Mouse (Mus musculus): Measurements from ENCODE around the gene Zfp239.
"Not testable (repeated sequence)": the region's sequence is repeated elsewhere in the genome, so short reads cannot be mapped to it uniquely, and the experiment has no call there.

Zfp239 gene

DNA sequence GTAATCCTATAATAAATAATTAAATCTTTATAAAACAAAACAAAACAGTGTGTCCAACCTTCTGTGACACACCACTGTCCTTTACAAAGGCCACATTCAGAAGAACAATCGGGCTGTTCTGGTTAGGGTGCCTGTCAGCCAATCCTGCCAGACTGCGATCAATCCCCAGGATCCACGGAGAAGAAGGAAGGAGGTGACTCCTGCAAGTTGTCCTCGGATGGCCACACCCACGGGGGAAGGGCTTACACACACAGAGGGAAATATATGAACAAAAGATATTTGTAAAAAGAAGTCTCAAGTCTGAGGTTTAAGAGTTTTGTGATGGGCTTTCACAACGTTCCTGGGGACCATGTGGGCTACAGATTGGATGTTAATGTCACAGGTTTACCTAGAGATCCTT, at the start of gene Zfp239:
TSS of gene Zfp239 (plus strand) at position 253 of the 400 bp plus-strand sequence.
- DNase-seq = no peak

- DNase-seq = no peak
Observed at GRCm38 (mm10) chr6:117814681-117815080, 47.2 kb upstream of the Zfp239 start.

DNA sequence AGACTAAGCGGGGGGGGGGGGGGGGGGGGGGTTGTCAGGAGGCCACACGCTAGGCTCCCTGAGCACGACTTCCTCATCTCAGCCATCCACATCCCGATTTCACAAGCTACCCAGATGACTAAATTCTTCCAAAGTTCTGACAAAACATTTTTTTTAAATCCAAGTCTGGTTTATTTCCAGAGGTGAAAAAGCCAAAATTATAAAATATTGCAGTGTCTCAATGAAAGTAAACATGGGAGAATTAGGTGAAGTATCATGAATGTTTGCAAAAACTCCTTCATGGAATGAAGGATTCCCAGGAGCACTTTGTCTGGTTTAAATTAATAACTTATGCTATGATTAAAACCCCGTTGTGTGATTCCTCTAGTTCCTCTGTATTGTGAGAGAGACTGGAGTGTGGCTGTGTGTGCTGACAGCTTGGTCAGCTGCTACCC, 44.8 kb upstream of the Zfp239 start:
- DNase-seq = no peak

- no peak for DNase-seq
Observed at GRCm38 (mm10) chr6:117820327-117820726, 41.6 kb upstream of the Zfp239 start.

DNA sequence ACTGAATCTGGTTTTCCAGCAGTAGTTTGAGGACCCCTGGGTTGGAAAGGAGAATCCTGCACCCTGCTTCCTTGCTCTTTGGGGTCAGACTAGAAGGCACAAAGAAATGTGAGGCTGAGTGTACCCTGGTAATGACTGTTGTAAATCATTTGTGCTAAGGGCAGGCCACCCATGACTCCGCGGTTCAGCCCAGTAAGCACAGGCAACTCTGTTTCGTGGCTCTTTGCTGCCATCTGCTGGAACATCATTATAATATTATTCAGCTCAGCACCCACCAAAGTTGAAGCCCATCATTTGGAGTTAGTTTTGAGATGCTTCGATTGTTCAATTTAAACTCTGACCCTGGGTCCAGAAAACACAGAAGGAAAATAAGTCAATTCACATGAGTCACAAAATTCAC, 36.5 kb upstream of the Zfp239 start:
- peak; percentile 29 to 62 for DNase-seq

DNA sequence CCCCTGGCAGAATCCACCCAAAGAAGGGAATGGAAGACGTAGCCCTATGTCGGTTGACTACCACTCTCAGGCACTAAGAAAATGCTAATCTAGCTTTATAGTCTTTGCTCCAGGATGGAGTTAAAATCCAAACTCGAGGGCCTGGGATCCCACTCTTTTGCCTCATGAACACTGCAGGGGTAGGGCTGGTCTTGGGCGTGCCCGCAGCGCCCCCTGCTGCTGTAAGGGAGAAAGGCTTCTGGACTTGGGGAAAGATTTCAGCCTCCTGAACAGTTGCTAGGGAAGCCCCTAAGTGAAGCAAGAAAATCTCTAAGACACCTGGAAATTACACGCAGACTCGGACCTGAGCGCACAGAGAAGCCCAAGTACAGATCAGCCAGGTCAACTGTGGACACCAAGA, 33.6 kb upstream of the Zfp239 start:
- peak; percentile 16 to 24 for DNase-seq

DNA sequence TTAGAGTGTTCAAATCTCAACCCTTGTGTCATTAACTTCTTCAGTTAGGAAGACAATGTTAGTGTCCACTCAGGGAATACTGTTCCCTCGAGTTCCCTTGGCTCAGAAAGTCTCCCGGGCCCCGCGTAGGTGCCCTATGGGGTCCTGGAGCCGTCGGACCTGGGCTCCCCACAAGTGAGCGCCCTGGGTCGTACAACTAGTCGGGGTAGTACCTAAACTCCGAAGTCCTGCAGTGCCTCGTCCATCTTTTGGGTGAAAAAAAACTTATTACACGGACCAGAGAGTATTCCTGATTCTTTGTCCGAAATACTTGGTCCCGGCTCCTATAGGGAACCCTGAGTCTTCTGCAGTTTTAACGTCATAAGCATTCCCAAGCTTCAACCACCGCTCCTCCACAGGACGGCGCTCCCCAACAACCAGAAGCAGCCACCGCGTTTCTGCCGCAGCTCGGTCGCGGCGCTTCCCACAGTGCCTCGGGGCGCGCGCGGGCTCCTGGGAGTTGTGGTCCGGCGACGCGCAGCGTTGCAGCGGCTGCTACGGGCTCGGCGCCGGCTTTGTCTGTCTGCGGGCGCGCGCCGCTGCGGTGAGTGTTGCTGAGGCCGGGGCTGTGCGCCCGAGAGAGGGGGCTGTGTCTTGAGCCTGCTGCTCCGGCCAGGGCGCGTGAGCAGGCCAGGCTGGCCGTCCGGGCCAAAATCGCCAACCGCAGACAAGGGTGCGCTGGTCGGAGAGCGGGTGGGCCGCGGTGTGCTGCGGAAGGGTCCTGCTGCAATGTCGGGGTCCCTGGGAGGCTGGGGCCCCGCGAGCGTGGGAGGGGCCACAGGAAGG, 21.0 kb upstream of the Zfp239 start, which contains the start of gene Zfp637:
TSS of gene Zfp637 (plus strand) at position 495 of the 825 bp plus-strand sequence.
- DNase-seq = peak; percentile 90 to 93

GRCm38 (mm10) chr6:117841511-117841955, 20.4 kb upstream of the Zfp239 start:
- DNase-seq = no peak

DNA sequence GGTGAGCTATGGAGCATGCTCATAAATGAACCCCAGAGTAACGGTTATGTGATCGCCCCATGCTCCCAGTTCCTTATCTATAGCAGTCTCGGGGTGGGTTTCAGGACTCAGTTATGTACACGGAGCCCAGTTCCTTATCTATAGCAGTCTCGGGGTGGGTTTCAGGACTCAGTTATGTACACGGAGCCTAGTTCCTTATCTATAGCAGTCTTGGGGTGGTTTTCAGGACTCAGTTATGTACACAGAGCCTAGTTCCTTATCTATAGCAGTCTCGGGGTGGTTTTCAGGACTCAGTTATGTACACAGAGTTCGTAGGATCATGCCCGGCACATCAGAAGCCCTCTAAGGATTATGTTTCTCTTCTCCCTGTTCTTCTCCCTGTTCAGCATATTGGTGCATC, 17.3 kb upstream of the Zfp239 start:
- no peak for DNase-seq

GRCm38 (mm10) chr6:117846671-117847070, 15.2 kb upstream of the Zfp239 start:
- DNase-seq = not testable (repeated sequence)

GRCm38 (mm10) chr6:117847772-117848171, 14.1 kb upstream of the Zfp239 start:
- no peak for DNase-seq

DNA sequence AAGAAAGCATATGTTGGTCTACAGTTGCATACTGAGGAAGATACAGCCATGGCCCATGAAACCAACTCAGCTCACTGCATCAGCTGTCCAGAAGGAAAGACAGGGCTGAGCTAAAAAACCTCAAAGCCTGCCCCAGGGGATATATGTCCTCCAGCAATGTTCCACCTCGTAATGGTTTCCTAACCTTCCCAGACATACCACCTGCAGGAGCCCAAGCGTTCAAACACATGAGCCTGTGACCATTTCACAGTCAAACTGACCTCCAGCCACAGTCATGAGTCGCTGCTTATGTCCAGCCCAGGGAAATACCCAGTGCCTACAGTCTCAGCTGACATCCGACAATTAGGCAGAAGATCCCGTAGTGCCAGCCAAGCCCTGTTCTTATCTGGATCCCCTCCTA, 13.3 kb upstream of the Zfp239 start:
- DNase-seq = no peak

DNA sequence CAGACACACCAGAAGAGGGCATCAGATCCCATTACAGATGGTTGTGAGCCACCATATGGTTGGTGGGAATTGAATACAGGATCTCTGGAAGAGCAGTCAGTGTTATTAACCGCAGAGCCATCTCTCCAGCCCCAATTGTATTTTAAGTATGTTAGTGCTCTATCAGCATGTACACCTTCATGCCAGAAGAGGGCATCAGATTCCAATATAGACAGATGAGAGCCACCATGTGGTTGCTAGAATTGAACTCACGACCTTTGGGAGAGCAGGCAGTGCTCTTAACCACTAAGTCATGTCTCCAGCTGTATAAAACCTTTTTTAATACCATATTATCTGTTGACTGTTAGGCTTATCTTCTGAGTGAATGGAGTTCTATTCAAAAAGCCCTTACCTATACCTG, 10.2 kb upstream of the Zfp239 start:
- no peak for DNase-seq

- no peak for DNase-seq
Observed at GRCm38 (mm10) chr6:117857990-117858389, 3.9 kb upstream of the Zfp239 start.

DNA sequence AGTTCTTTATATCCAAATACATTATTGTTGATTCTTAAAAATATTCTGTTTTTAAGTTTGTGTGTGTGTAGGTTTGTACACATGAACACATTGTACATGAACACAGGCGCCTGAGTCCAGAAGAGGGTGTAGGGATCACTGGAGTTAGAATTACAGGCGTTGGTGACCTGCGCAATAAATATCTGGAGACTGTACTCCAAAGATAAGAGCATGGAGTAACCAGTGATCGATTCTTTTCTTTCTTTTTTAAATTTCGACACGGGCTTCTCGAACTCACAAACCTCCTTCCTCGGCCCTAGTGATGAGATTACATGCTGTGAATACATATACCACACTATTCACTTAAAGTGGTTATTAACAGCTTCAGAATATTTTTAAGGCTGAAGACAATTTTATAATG, 565 bp downstream of the Zfp239 start:
- DNase-seq = no peak

- peak; percentile 40 to 52 for DNase-seq
Observed at GRCm38 (mm10) chr6:117862899-117863620, 1.2 kb downstream of the Zfp239 start.

DNA sequence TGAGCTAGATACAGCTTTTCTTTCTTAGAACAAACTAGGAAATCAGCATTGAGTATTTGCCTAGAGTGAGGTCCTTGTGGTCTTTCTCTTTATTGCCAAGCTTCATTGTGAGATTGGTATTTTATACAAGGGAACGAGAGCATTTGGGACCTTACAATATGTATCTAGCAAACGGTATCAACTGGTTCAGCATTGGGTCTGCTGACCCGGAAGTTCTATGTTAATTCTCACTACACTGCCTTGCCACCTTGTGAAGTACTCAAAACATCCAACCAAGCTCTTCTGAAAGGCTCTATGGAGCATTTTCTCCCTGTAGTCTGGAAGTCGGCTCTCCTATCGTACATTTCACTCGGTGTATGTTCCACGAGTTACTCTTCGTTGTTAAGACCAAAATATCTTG, 1.9 kb downstream of the Zfp239 start:
- DNase-seq = no peak

GRCm38 (mm10) chr6:117868187-117868586, 6.3 kb downstream of the Zfp239 start:
- no peak for DNase-seq

DNA sequence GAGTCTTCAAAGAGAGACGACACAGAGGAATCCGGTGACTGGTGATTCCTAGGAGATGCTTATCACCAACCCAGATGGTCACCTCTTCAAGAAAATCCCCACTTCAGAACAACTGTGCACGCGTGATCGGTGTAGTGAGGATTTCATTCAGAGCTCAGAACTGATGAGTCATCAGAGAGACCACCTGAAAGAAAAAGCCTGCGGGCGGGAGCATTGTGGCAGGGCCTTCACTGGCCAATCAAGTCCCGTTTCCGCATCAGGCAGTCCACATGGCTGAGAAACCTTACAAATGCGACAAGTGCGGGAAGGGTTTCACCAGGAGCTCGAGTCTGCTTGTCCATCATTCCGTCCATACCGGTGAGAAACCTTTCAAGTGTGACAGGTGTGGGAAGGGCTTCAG, 9.1 kb downstream of the Zfp239 start:
- DNase-seq = no peak

GRCm38 (mm10) chr6:117873450-117873849, 11.6 kb downstream of the Zfp239 start:
- DNase-seq = not testable (repeated sequence)

DNA sequence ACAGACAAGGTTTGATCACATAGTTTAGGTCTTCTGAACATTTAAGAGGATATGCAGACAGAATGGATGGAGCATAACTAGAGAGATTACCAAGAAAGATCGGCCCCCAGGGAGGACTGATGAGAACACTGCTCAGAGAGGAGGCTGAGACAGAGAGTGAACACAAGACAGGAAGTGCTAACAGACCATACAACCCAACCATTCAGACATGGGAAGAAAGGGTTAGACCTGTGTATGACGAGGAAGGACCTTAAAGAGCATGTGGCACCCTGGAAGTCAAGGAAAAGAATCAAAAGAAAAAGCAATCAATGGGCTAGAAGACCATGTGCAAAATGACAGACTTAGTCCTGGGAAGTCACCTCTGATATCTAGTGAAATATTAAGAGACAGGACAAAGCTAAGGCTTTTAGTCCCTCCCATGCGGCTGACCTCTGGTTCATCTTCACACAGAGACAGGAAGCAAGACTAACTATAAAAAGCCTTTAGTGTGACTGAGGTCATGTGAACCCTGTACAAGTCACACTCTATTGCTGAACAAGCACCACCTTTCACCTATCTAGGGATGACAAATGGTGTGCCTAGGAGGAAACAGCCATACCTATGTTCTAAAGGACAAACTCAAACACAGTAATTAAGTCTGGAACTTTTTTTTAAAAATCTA, 12.9 kb downstream of the Zfp239 start:
- no peak for DNase-seq

- peak; percentile 93 to 94 for DNase-seq
Observed at GRCm38 (mm10) chr6:117878700-117879407, 17.0 kb downstream of the Zfp239 start.

Data from lung, adult 18-20 months (tissue).